Mouse (Mus musculus) thymus, postnatal 25 days (tissue): Measurements from ENCODE around the gene Efcab14.
A peak's percentile ranks its signal among the peaks of the same experiment; 100 is the strongest.

ENCODE experiments used
- DNase-seq: peaks from one replicate; pipeline ENCODE4 v3.0.0; 2022

The Efcab14 gene

GRCm38 (mm10) chr4:115780269-115780668, 42.7 kb downstream of the Efcab14 start:
- DNase-seq = no peak

GRCm38 (mm10) chr4:115780918-115781317, 43.4 kb downstream of the Efcab14 start, which contains the start of gene Tex38:
Gene Tex38, minus strand, starts transcription at chr4:115781018.
- DNase-seq = no peak

GRCm38 (mm10) chr4:115782026-115782805, 44.7 kb downstream of the Efcab14 start:
- no peak for DNase-seq

- peak; percentile 75 for DNase-seq
Observed at GRCm38 (mm10) chr4:115784769-115785510, 47.4 kb downstream of the Efcab14 start, which contains the start of gene Atpaf1. Gene Atpaf1, plus strand, starts transcription at chr4:115784812.

- DNase-seq = no peak
Observed at GRCm38 (mm10) chr4:115785511-115786034, 48.0 kb downstream of the Efcab14 start.

GRCm38 (mm10) chr4:115790864-115791263, 53.3 kb downstream of the Efcab14 start:
- no peak for DNase-seq

GRCm38 (mm10) chr4:115795360-115795759, 57.8 kb downstream of the Efcab14 start:
- DNase-seq = no peak

- no peak for DNase-seq
Observed at GRCm38 (mm10) chr4:115799981-115800380, 62.4 kb downstream of the Efcab14 start.

- no peak for DNase-seq
Observed at GRCm38 (mm10) chr4:115812326-115812725, 74.8 kb downstream of the Efcab14 start.

GRCm38 (mm10) chr4:115815606-115816005, 78.1 kb downstream of the Efcab14 start:
- no peak for DNase-seq

GRCm38 (mm10) chr4:115820199-115820598, 82.7 kb downstream of the Efcab14 start:
- no peak for DNase-seq

- DNase-seq = no peak
Observed at GRCm38 (mm10) chr4:115820944-115821343, 83.4 kb downstream of the Efcab14 start.

- no peak for DNase-seq
Observed at GRCm38 (mm10) chr4:115821431-115821830, 83.9 kb downstream of the Efcab14 start.

GRCm38 (mm10) chr4:115821928-115822327, 84.4 kb downstream of the Efcab14 start:
- DNase-seq = no peak

GRCm38 (mm10) chr4:115824178-115824577, 86.6 kb downstream of the Efcab14 start:
- DNase-seq = no peak

GRCm38 (mm10) chr4:115825271-115825670, 87.7 kb downstream of the Efcab14 start:
- DNase-seq = no peak
